Mouse (Mus musculus) adrenal gland, postnatal 36 days (tissue): ENCODE results near the gene En1. TPM values are rescaled to one million over a fixed set of nuclear protein-coding genes. Genes with fewer than 3 reads are reported as not detected.

ENCODE experiments used
- DNase-seq, 2 experiments: peaks; one replicate each; pipeline ENCODE4 v3.0.0; 2021; ENCODE audit warnings: mixed read lengths in 1 of 2
- total RNA-seq, 2 experiments: library from RNA; stranded (reverse); gene quantifications; 2 replicates each; pipeline ENCODE4 v1.2.3; 2021

Gene En1
- total RNA-seq, 2 experiments from 2014 or later: 0.10 TPM; not detected in 1

DNA sequence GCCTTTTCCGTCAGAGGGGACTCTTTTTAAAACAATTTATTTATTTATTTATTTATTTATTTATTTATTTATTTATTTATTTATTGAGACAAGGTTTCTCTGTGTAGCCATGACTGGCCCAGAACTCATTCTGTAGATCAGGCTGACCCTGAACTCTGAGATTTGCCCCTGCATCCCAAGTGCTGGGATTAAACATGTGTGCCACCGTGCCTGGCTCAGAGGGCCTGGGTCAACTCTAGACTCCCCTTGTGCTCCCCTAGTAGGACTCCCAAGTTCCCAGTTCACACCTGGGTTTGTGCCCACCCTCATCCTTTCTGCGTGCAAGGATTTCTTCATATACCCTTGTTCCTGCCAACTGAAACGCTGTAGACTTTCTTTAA is 25.4 kb downstream of the En1 start:
- no peak for DNase-seq

DNA sequence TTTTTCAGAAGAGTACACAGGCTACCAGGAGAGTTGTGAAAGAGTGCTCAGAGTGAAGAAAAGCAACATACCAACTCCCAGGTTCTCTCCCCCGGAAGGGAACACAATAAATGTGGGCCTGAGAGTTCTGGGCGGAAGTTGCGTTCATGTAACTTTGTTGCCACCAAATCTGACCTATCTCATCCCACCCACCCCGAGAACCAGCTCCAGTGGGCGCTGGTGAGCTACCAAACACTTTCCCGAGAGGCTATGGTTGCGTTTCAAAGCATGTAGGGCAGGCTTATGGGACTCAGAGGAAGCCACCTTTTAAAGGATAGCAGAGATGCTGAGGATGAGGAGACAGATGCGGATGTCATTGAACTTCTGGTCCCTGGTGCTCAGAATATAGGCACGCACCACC is 26.6 kb downstream of the En1 start:
- no peak for DNase-seq

DNA sequence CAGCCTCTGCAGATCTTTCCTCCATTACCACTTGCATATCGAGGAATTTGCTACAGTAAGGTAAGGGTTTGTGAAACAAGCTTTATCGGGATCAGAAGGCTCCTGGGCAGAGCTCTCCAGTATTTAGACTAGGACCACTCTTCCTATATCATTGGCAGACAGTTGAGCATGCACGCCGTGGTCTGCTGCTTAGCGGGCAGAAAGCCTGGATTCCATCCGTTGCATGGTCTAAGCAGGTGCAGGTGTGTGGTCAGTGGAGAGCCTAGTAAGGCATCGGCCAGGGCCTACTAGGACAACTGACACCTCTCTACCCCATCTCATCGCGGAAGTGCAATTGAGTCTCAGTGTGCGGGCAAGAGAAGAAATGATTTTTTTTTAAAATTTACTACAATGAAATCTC is 41.2 kb downstream of the En1 start:
- DNase-seq: no peak

DNA sequence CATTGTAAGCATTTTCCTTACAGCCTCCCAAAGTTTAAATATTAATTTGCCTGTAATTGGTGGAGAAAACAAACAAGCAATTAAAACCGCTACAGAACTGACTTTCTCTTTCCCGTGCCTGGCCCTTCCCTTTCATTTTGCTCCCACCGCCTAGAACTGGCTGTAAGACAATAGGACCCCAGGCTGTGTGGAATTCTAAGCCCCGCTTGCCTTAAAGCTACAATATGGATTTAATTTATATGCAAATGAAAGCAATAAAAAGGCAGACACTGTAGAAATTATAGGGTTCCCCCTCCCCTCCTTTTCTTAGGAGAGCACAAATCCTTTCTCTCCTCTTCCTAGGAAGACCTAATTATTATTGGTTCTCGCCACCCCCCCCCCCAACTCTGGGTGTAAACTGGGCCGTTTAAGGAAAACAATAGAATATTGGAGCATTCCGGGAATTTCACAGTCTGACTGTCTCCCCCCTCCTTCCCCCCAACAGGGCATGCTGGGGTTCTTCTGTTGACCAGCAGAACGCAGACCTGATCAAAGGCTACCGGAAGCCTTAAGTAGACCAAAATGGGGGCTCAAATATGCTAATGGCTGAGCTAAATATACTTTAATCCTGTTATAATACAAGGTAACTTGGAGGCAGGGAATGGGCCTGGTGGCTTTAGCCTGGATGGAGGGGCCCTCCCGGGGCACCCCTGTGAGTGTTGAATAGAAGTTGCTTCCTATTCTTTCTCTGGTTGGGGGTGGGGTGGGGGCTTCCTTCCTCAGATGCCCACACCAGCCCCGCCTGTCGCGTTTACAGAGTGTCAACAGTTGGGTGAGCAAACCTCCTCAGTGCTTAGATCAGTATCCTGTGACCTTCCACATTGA is 41.9 kb downstream of the En1 start:
- no peak for DNase-seq

DNA sequence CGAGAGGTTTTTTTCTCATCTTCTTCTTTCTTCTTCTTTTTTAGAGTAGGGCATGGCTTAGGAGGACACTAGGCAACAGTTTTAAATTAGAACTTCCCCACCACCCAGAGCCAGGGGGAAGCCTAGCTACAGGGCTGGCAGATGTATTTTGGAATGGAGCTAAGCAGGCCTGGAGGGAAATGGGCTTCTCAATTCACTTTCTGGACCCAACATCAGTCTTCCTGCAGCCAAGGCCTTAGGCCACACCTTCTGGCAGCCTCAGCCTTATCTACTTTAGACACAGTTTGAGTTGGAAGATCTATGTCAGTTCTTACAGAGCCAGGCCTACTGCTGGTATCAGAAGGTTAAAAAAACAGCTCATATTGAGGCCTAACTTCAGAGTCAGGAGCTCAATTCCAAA is 42.5 kb downstream of the En1 start:
- no peak for DNase-seq

DNA sequence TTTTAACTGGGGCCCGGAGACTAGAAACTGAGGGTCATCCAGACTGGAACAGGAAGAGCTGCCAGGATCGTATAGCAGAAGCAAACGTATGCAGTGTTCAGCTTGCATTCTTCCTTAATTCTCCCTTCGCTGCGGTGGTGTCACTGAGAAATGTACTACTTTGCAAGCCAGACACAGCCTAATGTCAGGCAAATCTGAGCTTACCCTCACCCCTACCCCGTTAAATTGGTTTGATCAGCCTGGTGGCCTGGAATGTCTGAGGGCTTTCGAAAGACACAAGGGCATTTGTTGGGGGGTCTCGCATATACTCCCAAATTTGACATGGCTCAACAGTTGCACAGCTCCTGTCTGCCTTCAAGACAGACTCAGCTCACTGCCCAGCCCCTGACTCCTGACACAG is 47.9 kb downstream of the En1 start:
- no peak for DNase-seq

DNA sequence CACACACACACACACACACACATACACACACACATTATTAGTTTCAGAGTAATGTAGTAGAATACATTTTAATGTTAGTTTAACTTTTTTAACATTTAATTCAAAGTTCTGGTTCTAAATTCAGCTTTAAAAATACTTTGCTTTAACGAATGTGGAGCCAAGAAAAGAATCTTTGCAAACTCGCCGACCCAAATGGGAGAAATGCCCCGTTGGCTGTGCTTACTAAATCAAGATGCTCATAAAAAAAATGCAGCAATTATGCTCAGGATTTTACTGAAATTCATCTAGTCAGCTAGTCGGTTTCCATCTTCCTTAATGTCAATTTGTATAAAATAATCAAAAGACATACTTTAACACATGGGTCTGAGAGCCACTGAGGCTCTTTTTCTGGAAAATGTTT is 49.8 kb downstream of the En1 start:
- no peak for DNase-seq

DNA sequence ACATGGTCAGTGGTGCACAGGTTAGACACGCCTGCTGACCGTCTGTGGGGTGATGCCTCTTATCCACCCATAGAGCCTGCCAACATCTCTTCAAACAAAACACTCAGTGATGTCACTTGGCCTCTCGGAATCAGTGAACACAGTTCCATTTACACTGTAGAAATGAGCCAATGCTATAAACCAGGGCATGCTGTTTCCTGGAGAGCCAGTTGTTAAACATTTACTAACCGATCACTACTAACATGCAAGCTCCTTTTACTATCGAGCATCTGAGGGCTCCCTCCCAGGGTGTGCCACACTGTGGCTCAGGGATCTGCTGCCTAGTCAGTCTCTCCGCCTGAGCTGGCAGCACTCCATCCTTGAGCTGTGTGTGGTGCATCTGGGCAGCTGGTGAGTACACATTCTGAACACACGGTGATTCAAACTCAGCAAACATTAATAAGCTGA is 52.8 kb downstream of the En1 start:
- DNase-seq: peak in 1 of 2 experiments; percentile 11

Other genes with a start within 250 kb of the En1 start
- gene Marco, start 97.4 kb upstream of the En1 start, total RNA-seq: under 1 TPM in 1 of 2 experiments, not detected in 1; 0.26 TPM